Mouse (Mus musculus) myocyte (in vitro differentiated cells): Measurements from ENCODE around the gene Olfr108. TPM values are rescaled to one million over a fixed set of nuclear protein-coding genes. Genes with fewer than 3 reads are reported as not detected.

Experiments
- H3K27me3 ChIP-seq: one replicate; pipeline ENCODE4 v1.6.1; 2011; ENCODE audit not compliant: control insufficient read depth, insufficient read depth, insufficient read length
- H3K36me3 ChIP-seq: one replicate; pipeline ENCODE4 v1.6.1; 2011; ENCODE audit not compliant: control insufficient read depth, insufficient read depth
- H3K4me2 ChIP-seq: one replicate; pipeline ENCODE4 v1.6.1; 2011; ENCODE audit warnings: low read depth, control low read depth
- H3K4me3 ChIP-seq: one replicate; pipeline ENCODE4 v1.5.1; 2011; ENCODE audit warnings: mild to moderate bottlenecking, control low read depth, moderate library complexity
- H3K79me2 ChIP-seq: one replicate; pipeline ENCODE4 v1.6.1; 2011; ENCODE audit not compliant: control insufficient read depth, insufficient read depth
- H3ac ChIP-seq: one replicate; pipeline ENCODE4 v1.6.1; 2011; ENCODE audit not compliant: control insufficient read depth, insufficient read length
- CEBPB ChIP-seq: IDR thresholded peaks from 2 replicates; pipeline ENCODE4 v1.6.1; 2011; ENCODE audit warnings: mild to moderate bottlenecking, moderate library complexity; ENCODE audit not compliant: poor library complexity, insufficient read depth, severe bottlenecking
- E2F4 ChIP-seq: IDR thresholded peaks from one replicate; pipeline ENCODE4 v1.6.1; 2011; ENCODE audit warnings: mild to moderate bottlenecking, control low read depth, moderate library complexity; ENCODE audit not compliant: insufficient read depth
- MAX ChIP-seq: IDR thresholded peaks from one replicate; pipeline ENCODE4 v1.6.1; 2011; ENCODE audit warnings: low read depth, mild to moderate bottlenecking, control low read depth
- MYOD1 ChIP-seq, 3 experiments: IDR thresholded peaks; one replicate each; pipeline ENCODE4 v1.6.1; 2011; ENCODE audit warnings: control low read depth in 2 of 3, low read depth in 2 of 3, mild to moderate bottlenecking in 2 of 3, moderate library complexity in 1 of 3; ENCODE audit not compliant: insufficient read length in 2 of 3, control insufficient read depth in 1 of 3
- MYOG ChIP-seq, 3 experiments: IDR thresholded peaks; one replicate each; pipeline ENCODE4 v1.6.1; 2011; ENCODE audit warnings: control low read depth in 2 of 3, low read depth in 2 of 3, mild to moderate bottlenecking in 2 of 3; ENCODE audit not compliant: insufficient read length in 2 of 3, control insufficient read depth in 1 of 3, insufficient read depth in 1 of 3
- POLR2A ChIP-seq: IDR thresholded peaks from one replicate; pipeline ENCODE4 v1.6.1; 2011; ENCODE audit warnings: low read depth, mild to moderate bottlenecking, control low read depth, moderate library complexity; ENCODE audit not compliant: insufficient read length
- POLR2AphosphoS2 ChIP-seq: IDR thresholded peaks from one replicate; pipeline ENCODE4 v1.6.1; 2011; ENCODE audit warnings: low read depth, control low read depth; ENCODE audit not compliant: insufficient read length
- REST ChIP-seq: IDR thresholded peaks from one replicate; pipeline ENCODE4 v1.6.1; 2011; ENCODE audit warnings: mild to moderate bottlenecking, control low read depth, moderate library complexity; ENCODE audit not compliant: insufficient read depth, insufficient read length
- SRF ChIP-seq: IDR thresholded peaks from one replicate; pipeline ENCODE4 v1.6.1; 2011; ENCODE audit warnings: low read depth; ENCODE audit not compliant: control insufficient read depth, insufficient read length
- TCF12 ChIP-seq: IDR thresholded peaks from one replicate; pipeline ENCODE4 v1.6.1; 2011; ENCODE audit warnings: mild to moderate bottlenecking, control low read depth; ENCODE audit not compliant: poor library complexity, insufficient read depth, severe bottlenecking
- TCF3 ChIP-seq: IDR thresholded peaks from one replicate; pipeline ENCODE4 v1.6.1; 2011; ENCODE audit warnings: low read depth, control low read depth; ENCODE audit not compliant: insufficient read length
- USF1 ChIP-seq: IDR thresholded peaks from one replicate; pipeline ENCODE4 v1.6.1; 2011; ENCODE audit warnings: low read depth, mild to moderate bottlenecking, control low read depth, moderate library complexity
- polyA plus RNA-seq: library from polyadenylated mRNA; unstranded; fragments of >200 nt; fragmentation: generic; extraction: Trizol; gene quantifications from one replicate; pipeline ENCODE4 v1.2.1, GENCODE M21; 2012; ENCODE audit warnings: missing spikeins

Olfr108 gene
- not detected for polyA plus RNA-seq

DNA sequence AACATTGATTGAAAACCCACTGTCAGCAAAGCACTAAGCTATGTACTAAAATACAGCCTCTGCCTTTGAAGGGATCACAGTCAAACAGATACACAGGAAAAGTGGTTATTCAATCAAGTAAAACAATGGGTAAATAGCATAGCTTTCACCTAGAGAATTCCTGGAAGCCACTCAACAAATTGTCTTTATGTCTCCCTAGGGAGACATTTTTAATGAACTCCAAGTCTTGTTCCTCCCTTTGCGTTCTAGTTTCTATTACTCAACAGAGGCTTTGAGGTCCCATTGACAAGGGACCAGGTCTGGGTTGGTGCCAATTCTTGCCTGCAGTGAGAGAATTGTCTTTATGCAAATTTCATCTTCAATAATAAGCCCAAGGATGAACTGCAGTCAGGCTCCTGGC lies at the start of gene Olfr108:
TSS of gene Olfr108 (plus strand) at position 301 of the 400 bp plus-strand sequence.
- H3K79me2 ChIP-seq, result no peaks in the 10 kb centered on the region
- TF ChIP-seq MAX (no peak), POLR2AphosphoS2 (no peak), USF1 (no peak), E2F4 (no peak), MYOD1 (IDR thresholded peaks at IDR 0.05; ENCODE audit: control insufficient read depth in 1 of 3, insufficient read length in 2 of 3, low read depth in 2 of 3) (no peak), TCF12 (no peak), POLR2A (no peak)
- no peak within 1 kb of the TSS for H3K4me3 ChIP-seq
- H3ac ChIP-seq, result no peak within 1 kb of the TSS
- H3K4me2 ChIP-seq, result no peak within 1 kb of the TSS
- no peaks in the 10 kb centered on the region for H3K36me3 ChIP-seq
- H3K27me3 ChIP-seq, result no peaks in the 10 kb centered on the region

DNA sequence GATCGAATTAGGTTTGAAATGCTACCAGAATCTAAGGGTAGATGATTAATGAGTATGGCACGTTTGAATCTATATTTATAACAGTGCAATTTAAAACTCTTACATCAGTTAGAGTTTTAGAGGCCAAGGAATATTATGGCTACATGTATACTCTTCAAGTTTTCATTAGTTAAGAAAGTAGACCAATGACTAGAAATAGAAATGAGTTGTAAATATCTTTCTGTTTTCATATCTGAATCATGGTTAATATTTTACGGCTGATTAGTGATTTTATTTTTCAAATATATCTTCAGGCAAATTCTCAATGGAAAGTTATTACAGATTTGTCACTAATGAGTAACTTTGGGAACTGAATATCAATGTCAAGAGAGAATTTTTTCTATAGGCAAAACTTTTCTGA lies 46.4 kb upstream of the Olfr108 start, which contains the start of gene Olfr107:
TSS of gene Olfr107 (plus strand) at position 301 of the 400 bp plus-strand sequence.
- TF ChIP-seq MAX, result no peak
- TF ChIP-seq USF1, result no peak
- TF ChIP-seq MYOD1 (IDR thresholded peaks at IDR 0.05; ENCODE audit: control insufficient read depth in 1 of 3, insufficient read length in 2 of 3, low read depth in 2 of 3), result no peak
- TF ChIP-seq REST, result no peak
- TF ChIP-seq CEBPB, result no peak
- Histone ChIP-seq H3K79me2 (no peaks in the 10 kb centered on the region), H3ac (no peak within 1 kb of the TSS), H3K4me3 (no peak within 1 kb of the TSS), H3K36me3 (no peaks in the 10 kb centered on the region), H3K27me3 (no peaks in the 10 kb centered on the region), H3K4me2 (no peak within 1 kb of the TSS)

DNA sequence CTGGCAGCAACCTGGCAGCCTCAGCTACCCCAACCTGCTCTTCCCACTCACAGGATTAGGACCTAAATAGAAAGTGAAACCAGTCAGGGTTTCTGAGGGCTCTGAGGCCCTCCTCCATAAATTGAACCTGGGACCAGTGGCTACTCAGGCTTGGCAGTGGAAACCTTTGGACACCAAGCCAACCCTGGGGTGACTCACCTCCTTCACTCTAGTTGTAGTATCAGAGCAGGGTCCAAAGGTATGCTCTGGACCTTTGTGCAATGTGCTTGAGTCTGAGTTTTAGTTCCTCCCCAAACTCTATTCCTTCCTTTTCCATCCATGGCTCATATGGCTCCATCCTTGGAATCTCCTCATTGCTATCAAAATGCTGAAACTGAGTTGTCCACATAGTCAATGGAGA lies 31.9 kb upstream of the Olfr108 start:
- Histone ChIP-seq H3ac (no peak overlapping the region), H3K4me3 (no peak overlapping the region), H3K27me3 (no peaks in the 10 kb centered on the region), H3K36me3 (no peaks in the 10 kb centered on the region), H3K4me2 (no peak overlapping the region), H3K79me2 (no peaks in the 10 kb centered on the region)
- TF ChIP-seq USF1 (no peak), REST (no peak), POLR2AphosphoS2 (no peak), SRF (no peak), MAX (no peak), POLR2A (no peak), CEBPB (no peak), TCF3 (no peak)

- H3K36me3 ChIP-seq, result no peaks in the 10 kb centered on the region
- no peak within 1 kb of the TSS for H3ac ChIP-seq
- no peak within 1 kb of the TSS for H3K4me2 ChIP-seq
Observed at GRCm38 (mm10) chr17:37458616-37459015, 13.3 kb downstream of the Olfr108 start, which contains the start of gene Olfr109. TSS of gene Olfr109 (plus strand) at chr17:37458916.

GRCm38 (mm10) chr17:37483452-37483851 lies 38.2 kb downstream of the Olfr108 start, which contains the start of gene H2-M2:
TSS of gene H2-M2 (minus strand) at chr17:37483552.
- H3K27me3 ChIP-seq, result no peaks in the 10 kb centered on the region
- no peak within 1 kb of the TSS for H3K4me3 ChIP-seq
- no peaks in the 10 kb centered on the region for H3K79me2 ChIP-seq
- H3K4me2 ChIP-seq, result no peak within 1 kb of the TSS
- H3ac ChIP-seq, result no peak within 1 kb of the TSS
- no peaks in the 10 kb centered on the region for H3K36me3 ChIP-seq
- TF ChIP-seq MYOD1 (IDR thresholded peaks at IDR 0.05; ENCODE audit: control insufficient read depth in 1 of 3, insufficient read length in 2 of 3, low read depth in 2 of 3) (no peak), E2F4 (no peak), REST (no peak), POLR2A (no peak), CEBPB (no peak), TCF3 (no peak), TCF12 (no peak)

More at GRCm38 (mm10) chr17:37458616-37459015, 13.3 kb downstream of the Olfr108 start, which contains the start of gene Olfr109:
- TF ChIP-seq MAX (no peak), SRF (no peak), POLR2A (no peak), TCF3 (no peak), E2F4 (no peak), MYOD1 (IDR thresholded peaks at IDR 0.05; ENCODE audit: control insufficient read depth in 1 of 3, insufficient read length in 2 of 3, low read depth in 2 of 3) (no peak), TCF12 (no peak), USF1 (no peak), POLR2AphosphoS2 (no peak), MYOG (IDR thresholded peaks at IDR 0.05; ENCODE audit: control insufficient read depth in 1 of 3, insufficient read depth in 1 of 3, insufficient read length in 2 of 3, low read depth in 2 of 3) (no peak), REST (no peak), CEBPB (no peak)
- Histone ChIP-seq H3K4me3 (no peak within 1 kb of the TSS), H3K27me3 (no peaks in the 10 kb centered on the region), H3K79me2 (no peaks in the 10 kb centered on the region)
